Mouse (Mus musculus) bone marrow macrophage, adult 2 months (primary cell): ENCODE data around the gene Fn1. TPM values are rescaled to one million over a fixed set of nuclear protein-coding genes. Genes with fewer than 3 reads are reported as not detected.

Source experiments
- H3K27ac ChIP-seq: 2 replicates; pipeline ENCODE4 v1.5.1; 2012; ENCODE audit warnings: low read depth, low read length; ENCODE audit not compliant: insufficient read depth
- H3K4me1 ChIP-seq: 2 replicates; pipeline ENCODE4 v1.6.1; 2012; ENCODE audit warnings: low read length; ENCODE audit not compliant: control insufficient read depth, insufficient read depth
- H3K4me3 ChIP-seq: 2 replicates; pipeline ENCODE4 v1.5.1; 2012; ENCODE audit warnings: mild to moderate bottlenecking, low read length, moderate library complexity; ENCODE audit not compliant: insufficient read depth
- CTCF ChIP-seq: IDR thresholded peaks from 2 replicates; pipeline ENCODE4 v1.5.1; 2012; ENCODE audit warnings: low read depth, mild to moderate bottlenecking, low read length, moderate library complexity
- POLR2A ChIP-seq: IDR thresholded peaks from 2 replicates; pipeline ENCODE4 v1.6.1; 2012; ENCODE audit warnings: mild to moderate bottlenecking, low read depth, low read length, borderline replicate concordance
- polyA plus RNA-seq: library from polyadenylated mRNA; stranded (reverse); fragments of >200 nt; gene quantifications from 2 replicates; pipeline ENCODE4 v1.2.4, GENCODE M21; 2012; ENCODE audit not compliant: missing spikeins, insufficient read depth, insufficient read length

Gene Fn1
- polyA plus RNA-seq, 1 experiment: 10.9 TPM

DNA sequence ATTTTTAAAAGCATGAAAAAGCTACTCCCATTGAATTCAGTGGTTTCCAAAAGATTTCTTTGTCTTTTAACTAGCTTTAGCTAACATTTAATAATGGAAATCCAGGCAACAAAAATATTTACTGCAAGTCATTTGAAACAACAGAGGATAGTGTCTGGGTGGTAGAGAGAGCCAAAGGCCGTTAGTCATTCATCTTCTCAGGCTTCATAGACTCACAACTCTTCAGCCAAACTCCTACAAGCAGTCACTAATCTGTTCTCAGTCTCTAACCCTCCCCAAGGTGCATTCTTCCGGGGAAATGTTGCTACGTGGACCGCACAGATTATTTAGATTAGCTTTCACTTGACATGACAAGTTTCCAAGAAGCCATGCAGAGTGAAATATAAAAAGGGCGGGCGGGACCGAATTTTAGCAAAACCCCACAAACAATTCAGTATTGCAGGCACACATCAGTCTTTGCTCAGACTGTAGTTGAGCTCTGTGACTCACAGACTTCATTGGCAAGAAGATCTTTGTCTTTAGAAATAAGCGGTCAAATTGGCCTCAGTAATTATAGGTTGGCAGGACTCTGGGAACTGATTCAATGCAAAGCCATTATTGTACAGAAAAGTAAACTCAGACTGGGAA is 27.2 kb upstream of the Fn1 start:
- H3K27ac ChIP-seq: no peak overlapping the region
- TF ChIP-seq CTCF: no peak
- TF ChIP-seq POLR2A: no peak
- no peak overlapping the region for H3K4me3 ChIP-seq
- peaks cover 4% of the 10 kb centered on the region; the same call in 1 of the 2 replicates for H3K4me1 ChIP-seq

DNA sequence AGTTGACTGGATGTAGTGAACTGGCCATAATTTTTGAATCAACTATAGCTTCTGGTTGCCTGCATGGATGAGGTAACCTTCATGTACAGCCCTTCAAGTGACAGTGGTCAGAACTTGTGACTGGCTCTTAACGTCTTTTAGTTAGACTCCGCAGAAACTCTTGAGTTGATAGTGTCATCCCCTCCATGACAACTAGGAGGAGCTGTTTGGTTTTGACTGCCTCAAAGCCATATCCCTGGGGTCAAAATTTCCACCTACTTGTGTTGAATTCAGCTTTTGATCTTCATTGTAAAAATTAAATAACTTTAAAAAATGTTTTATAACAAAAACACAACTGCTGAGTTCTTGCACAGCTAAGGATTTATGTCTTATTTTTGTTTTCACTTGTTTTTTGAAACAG is 22.4 kb upstream of the Fn1 start:
- no peak overlapping the region for H3K27ac ChIP-seq
- TF ChIP-seq POLR2A (no peak), CTCF (no peak)
- no peak overlapping the region for H3K4me3 ChIP-seq
- H3K4me1 ChIP-seq: no peaks in the 10 kb centered on the region

- Histone ChIP-seq H3K4me1 (no peaks in the 10 kb centered on the region), H3K4me3 (no peak overlapping the region), H3K27ac (no peak overlapping the region)
- no peak for TF ChIP-seq POLR2A
- TF ChIP-seq CTCF: no peak
Measured at GRCm38 (mm10) chr1:71674274-71674673, 21.3 kb upstream of the Fn1 start.

- no peaks in the 10 kb centered on the region for H3K4me1 ChIP-seq
- H3K4me3 ChIP-seq: no peak overlapping the region
- TF ChIP-seq CTCF (no peak), POLR2A (no peak)
- H3K27ac ChIP-seq: no peak overlapping the region
Measured at GRCm38 (mm10) chr1:71673398-71673910, 20.5 kb upstream of the Fn1 start.

- TF ChIP-seq CTCF (no peak), POLR2A (no peak)
- no peaks in the 10 kb centered on the region for H3K4me1 ChIP-seq
- H3K4me3 ChIP-seq: no peak overlapping the region
- H3K27ac ChIP-seq: no peak overlapping the region
Measured at GRCm38 (mm10) chr1:71672346-71672745, 19.3 kb upstream of the Fn1 start.

DNA sequence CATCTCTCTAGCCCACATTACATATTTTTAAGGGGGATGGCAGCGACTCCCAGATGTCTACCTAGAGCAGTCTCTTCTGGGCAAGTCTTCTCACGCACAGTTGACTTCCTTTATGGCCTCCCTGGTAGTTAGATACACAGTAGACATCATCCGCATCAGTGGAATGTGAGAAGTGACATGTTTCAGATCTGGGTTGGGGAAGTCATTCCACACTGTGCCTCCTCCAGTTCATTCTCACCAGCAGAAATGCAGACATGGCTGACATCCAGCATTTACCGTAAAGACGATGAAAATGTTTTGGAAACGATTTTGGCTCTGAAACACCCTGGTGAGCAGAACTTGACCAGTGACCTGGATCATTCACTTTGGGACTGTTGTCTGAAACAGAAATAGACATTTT is 10.2 kb upstream of the Fn1 start:
- TF ChIP-seq POLR2A (no peak), CTCF (no peak)
- Histone ChIP-seq H3K27ac (no peak overlapping the region), H3K4me3 (no peak overlapping the region), H3K4me1 (no peaks in the 10 kb centered on the region)

- Histone ChIP-seq H3K4me3 (no peak overlapping the region), H3K4me1 (peaks cover 1% of the 10 kb centered on the region; the same call in 1 of the 2 replicates), H3K27ac (no peak overlapping the region)
- TF ChIP-seq POLR2A (no peak), CTCF (no peak)
Measured at GRCm38 (mm10) chr1:71658632-71659031, 5.6 kb upstream of the Fn1 start.

- Histone ChIP-seq H3K4me3 (no peak overlapping the region), H3K4me1 (peaks cover 3% of the 10 kb centered on the region; the same call in 1 of the 2 replicates), H3K27ac (no peak overlapping the region)
- TF ChIP-seq CTCF (no peak), POLR2A (no peak)
Measured at GRCm38 (mm10) chr1:71656309-71656708, 3.3 kb upstream of the Fn1 start.

- H3K4me3 ChIP-seq: no peak overlapping the region
- H3K4me1 ChIP-seq: peaks cover 3% of the 10 kb centered on the region; the same call in 1 of the 2 replicates
- H3K27ac ChIP-seq: no peak overlapping the region
- TF ChIP-seq CTCF (no peak), POLR2A (no peak)
Measured at GRCm38 (mm10) chr1:71654221-71654620, 1.2 kb upstream of the Fn1 start.

DNA sequence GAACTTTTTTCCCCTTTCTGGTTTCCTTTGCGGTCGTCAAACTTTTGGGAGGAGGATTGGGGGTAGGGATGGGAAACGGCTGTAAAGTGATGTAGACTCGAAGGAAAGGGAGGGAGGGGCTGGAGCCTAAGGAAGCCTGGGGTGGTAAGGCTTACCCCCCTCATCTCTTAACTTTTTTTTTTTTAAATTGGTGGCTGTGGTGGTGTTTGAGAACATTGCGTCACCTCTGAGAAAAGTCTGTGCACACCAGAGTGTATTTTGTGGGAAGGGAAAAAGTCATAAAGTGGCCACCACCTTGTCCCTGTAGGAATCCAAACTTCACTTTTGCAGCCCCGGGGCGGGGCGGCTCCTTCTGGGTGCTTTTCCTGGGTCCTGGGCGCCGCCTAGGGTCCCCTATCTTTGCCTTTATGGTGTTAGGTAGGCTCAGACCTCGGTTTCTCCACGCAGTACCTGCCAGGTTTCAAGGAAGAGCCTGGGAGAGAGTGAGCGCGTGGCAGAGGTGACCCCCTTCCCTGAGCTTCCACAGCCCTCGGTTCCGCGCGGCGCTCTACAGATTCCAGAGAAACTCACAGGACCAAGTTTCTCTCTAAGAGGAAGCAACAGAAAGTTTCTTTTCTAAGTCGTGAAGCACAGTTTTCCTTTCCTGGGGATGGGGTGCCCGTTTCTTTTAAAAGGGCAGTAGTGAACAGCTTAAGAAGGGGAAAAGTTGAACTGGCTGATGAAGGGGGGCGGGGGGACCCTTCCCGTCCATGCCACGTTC is 580 bp upstream of the Fn1 start:
- Histone ChIP-seq H3K27ac (no peak overlapping the region), H3K4me1 (peaks cover 3% of the 10 kb centered on the region; the same call in 1 of the 2 replicates), H3K4me3 (peak overlapping the region; percentile 53)
- TF ChIP-seq POLR2A (no peak), CTCF (no peak)
